Mouse (Mus musculus): ENCODE results near the gene Hdac5.
"Not testable (repeated sequence)": the region's sequence is repeated elsewhere in the genome, so short reads cannot be mapped to it uniquely, and the experiment has no call there.

DNA sequence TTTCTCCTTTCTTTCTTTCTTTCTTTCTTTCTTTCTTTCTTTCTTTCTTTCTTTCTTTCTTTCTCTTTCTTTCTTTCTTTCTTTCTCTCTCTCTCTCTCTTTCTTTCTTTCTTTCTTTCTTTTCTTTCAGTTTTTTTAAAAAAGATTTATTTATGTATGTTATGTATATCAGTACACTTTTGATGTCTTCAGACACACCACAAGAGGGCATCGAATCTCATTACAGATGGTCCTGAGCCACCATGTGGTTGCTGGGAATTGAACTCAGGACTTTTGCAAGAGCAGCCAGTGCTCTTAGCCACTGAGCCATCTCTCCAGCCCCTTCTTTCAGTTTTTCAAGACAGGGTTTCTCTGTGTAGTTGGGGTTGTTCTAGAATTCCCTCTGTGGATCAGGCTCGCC, 71.9 kb downstream of the Hdac5 start:
- TF ChIP-seq CTCF, EP300 (IDR thresholded peaks at IDR 0.05): not testable (repeated sequence)
